Mouse (Mus musculus): ENCODE results near the gene Ggn. TPM values are rescaled to one million over a fixed set of nuclear protein-coding genes. Genes with fewer than 3 reads are reported as not detected.
A peak's percentile ranks its signal among the peaks of the same experiment; 100 is the strongest.
"Not testable (repeated sequence)": the region's sequence is repeated elsewhere in the genome, so short reads cannot be mapped to it uniquely, and the experiment has no call there.

Gene Ggn
- polyA plus RNA-seq, 1 experiment from 2014 or later = 0.58 TPM

DNA sequence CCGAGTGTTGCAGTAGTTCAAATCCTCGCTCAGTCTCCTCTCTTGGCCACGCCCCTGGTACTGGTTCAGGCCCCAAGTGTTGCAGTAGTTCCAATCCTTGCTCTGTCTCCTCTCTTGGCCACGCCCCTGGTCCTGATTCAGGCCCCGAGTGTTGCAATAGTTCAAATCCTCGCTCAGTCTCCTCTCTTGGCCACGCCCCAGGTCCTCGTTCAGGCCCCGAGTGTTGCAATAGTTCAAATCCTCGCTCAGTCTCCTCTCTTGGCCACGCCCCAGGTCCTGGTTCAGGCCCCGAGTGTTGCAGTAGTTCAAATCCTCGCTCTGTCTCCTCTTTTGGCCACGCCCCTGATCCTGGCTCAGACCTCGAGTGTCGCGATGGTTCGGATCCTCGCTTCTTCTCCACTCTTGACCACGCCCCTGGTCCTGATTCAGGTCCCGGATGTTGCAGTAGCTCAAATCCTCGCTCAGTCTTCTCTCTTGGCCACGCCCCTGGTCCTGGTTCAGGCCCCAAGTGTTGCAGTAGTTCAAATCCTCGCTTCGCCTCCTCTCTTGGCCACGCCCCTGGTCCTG, 42.3 kb downstream of the Ggn start:
- no peak for DNase-seq (ENCODE audit: low spot score)
- ATAC-seq (replicated peaks; ENCODE audit: low FRiP score, low TSS enrichment, low read depth) = no peak
- H3K9ac ChIP-seq (ENCODE audit: low read length) = no peak overlapping the region
- no peaks in the 10 kb centered on the region for H3K36me3 ChIP-seq (ENCODE audit: control insufficient read depth, insufficient read depth, low read length)
- peak overlapping the region; percentile 44 for H3K4me2 ChIP-seq (ENCODE audit: low read length)
- WGBS = 17% methylated on average over 26 of the region's 26 CpGs
- no peaks in the 10 kb centered on the region for H3K4me1 ChIP-seq (replicated peaks; ENCODE audit: control insufficient read depth, insufficient read depth, low read length)
- H3K9me3 ChIP-seq (ENCODE audit: control insufficient read depth, low read length) = no peaks in the 10 kb centered on the region; the same call in 1 of the 2 replicates
- no peaks in the 10 kb centered on the region; the same call in 1 of the 2 replicates for H3K27me3 ChIP-seq (replicated peaks; ENCODE audit: control insufficient read depth, insufficient read depth, low read length)
- H3K4me3 ChIP-seq (ENCODE audit: low read depth, low read length) = 0 out of 2 replicates have a peak overlapping the region, but pooled peaks have one; percentile 30
- H3K27ac ChIP-seq (ENCODE audit: low read depth) = no peak overlapping the region; the same call in 1 of the 2 replicates

DNA sequence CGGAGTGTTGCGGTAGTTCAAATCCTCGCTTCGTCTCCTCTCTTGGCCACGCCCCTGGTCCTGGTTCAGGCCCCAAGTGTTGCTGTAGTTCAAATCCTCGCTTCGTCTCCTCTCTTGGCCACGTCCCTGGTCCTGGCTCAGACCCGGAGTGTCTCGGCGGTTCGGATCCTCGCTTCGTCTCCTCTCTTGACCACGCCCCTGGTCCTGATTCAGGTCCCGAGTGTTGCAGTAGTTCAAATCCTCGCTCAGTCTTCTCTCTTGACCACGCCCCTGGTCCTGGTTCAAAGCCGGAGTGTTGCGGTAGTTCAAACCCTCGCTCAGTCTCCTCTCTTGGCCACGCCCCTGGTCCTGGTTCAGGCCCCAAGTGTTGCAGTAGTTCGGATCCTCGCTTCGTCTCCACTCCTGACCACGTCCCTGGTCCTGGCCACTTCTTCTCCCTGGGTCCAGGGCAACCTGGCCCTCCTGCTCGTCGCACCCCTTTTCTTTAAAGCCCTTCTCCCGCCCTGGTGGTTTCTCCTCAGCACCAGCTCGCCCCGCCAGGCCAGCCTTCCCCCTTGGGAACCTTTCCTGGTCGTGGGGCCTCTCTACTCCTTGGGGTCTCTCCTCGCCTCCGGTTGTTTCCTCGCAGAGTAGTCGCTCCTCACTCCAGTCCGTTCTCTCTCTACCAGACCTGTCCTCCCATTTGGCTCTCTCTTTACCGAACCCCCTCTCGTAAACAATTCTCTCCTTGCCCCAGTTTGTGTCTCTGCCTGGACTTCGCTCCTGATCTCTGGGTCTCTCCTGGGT, 43.0 kb downstream of the Ggn start:
- ATAC-seq (replicated peaks; ENCODE audit: low FRiP score, low TSS enrichment, low read depth); H3K27me3 ChIP-seq (replicated peaks; ENCODE audit: control insufficient read depth, insufficient read depth, low read length); H3K4me1 ChIP-seq (replicated peaks; ENCODE audit: control insufficient read depth, insufficient read depth, low read length); H3K4me3 ChIP-seq (ENCODE audit: low read depth, low read length); H3K9ac ChIP-seq (ENCODE audit: low read length); H3K9me3 ChIP-seq (ENCODE audit: control insufficient read depth, low read length); DNase-seq (ENCODE audit: low spot score); H3K27ac ChIP-seq (ENCODE audit: low read depth); H3K36me3 ChIP-seq (ENCODE audit: control insufficient read depth, insufficient read depth, low read length): not testable (repeated sequence)
- WGBS = 21% methylated on average over 40 of the region's 40 CpGs
- peak overlapping the region; percentile 30 for H3K4me2 ChIP-seq (ENCODE audit: low read length)

DNA sequence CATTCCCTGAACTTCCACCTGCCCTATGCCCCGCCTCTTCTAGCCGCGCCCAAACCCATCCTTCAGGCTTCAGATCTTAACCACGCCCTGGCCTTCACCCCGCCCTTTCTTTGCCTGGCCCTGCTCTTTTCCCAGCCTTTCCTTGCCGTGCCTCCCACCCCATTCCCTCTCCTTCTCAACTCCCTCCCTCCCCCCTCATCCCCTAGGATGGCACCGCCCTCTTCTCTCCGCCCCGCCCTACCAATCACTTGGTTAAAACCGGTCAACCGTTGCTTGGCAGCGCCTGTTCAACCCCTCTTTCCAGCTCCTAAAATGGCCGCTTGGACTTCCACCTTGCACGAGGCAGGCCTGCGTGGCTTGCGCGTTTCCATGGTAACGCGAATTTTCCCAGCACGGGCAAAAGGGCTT, 43.7 kb downstream of the Ggn start, which contains the start of gene Catsperg1:
TSS of gene Catsperg1 (minus strand) at position 361 of the 408 bp plus-strand sequence.
- H3K4me1 ChIP-seq (replicated peaks; ENCODE audit: control insufficient read depth, insufficient read depth, low read length) = no peaks in the 10 kb centered on the region
- 4% methylated on average over 20 of the region's 20 CpGs for WGBS
- DNase-seq (ENCODE audit: low spot score) = peak; percentile 68
- no peak within 1 kb of the TSS for H3K4me3 ChIP-seq (ENCODE audit: low read depth, low read length)
- no peak within 1 kb of the TSS for H3K9ac ChIP-seq (ENCODE audit: low read length)
- 0 out of 2 replicates have a peak, but pooled peaks have one; percentile 37 for ATAC-seq (replicated peaks; ENCODE audit: low FRiP score, low TSS enrichment, low read depth)
- H3K9me3 ChIP-seq (ENCODE audit: control insufficient read depth, low read length) = no peaks in the 10 kb centered on the region; the same call in 1 of the 2 replicates
- no peaks in the 10 kb centered on the region for H3K36me3 ChIP-seq (ENCODE audit: control insufficient read depth, insufficient read depth, low read length)
- no peak within 1 kb of the TSS for H3K27ac ChIP-seq (ENCODE audit: low read depth)
- H3K4me2 ChIP-seq (ENCODE audit: low read length) = peak within 1 kb of the TSS; percentile 30
- no peaks in the 10 kb centered on the region; the same call in 1 of the 2 replicates for H3K27me3 ChIP-seq (replicated peaks; ENCODE audit: control insufficient read depth, insufficient read depth, low read length)

DNA sequence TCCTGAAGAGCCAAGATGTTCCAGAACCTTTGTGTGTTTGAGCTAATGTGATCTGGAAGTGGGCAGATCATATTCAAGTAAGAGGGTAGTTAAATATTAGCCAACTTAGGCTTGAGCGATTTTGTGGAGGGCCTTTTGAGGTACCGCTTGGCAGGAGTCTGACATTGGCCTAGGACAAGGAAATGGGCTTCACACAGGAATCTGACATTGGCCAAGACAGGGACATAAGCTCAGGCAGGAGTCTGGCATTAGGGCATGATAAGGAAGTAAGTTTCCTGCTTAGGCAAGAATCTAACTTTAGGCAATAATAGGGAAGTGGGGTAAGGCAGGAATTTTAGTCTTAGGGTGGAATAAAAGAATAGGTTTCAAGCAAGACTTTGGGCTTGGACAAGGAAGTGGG, 44.2 kb downstream of the Ggn start:
- DNase-seq (ENCODE audit: low spot score) = no peak
- H3K27ac ChIP-seq (ENCODE audit: low read depth) = no peak overlapping the region
- H3K9me3 ChIP-seq (ENCODE audit: control insufficient read depth, low read length) = peaks cover 2% of the 10 kb centered on the region; the same call in 1 of the 2 replicates
- H3K4me3 ChIP-seq (ENCODE audit: low read depth, low read length) = no peak overlapping the region
- no peaks in the 10 kb centered on the region; the same call in 1 of the 2 replicates for H3K27me3 ChIP-seq (replicated peaks; ENCODE audit: control insufficient read depth, insufficient read depth, low read length)
- no peak overlapping the region for H3K9ac ChIP-seq (ENCODE audit: low read length)
- 62% methylated on average over 2 of the region's 2 CpGs for WGBS
- no peaks in the 10 kb centered on the region for H3K4me1 ChIP-seq (replicated peaks; ENCODE audit: control insufficient read depth, insufficient read depth, low read length)
- no peak for ATAC-seq (replicated peaks; ENCODE audit: low FRiP score, low TSS enrichment, low read depth)
- H3K4me2 ChIP-seq (ENCODE audit: low read length) = no peak overlapping the region
- no peaks in the 10 kb centered on the region for H3K36me3 ChIP-seq (ENCODE audit: control insufficient read depth, insufficient read depth, low read length)

DNA sequence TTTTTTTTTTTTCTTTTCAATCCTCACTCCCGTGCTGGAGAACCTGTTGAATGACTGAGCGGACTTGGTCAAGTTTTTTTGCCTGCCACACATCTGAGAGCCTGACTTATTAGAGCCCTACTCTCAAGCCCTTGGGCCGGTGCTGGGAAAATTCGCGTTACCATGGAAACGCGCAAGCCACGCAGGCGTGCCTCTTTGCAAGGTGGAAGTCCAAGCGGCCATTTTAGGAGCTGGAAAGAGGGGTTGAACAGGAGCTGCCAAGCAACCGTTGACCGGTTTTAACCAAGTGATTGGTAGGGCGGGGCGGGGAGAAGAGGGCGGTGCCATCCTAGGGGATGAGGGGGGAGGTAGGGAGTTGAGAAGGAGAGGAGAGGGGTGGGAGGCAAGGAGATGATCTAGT, 44.8 kb downstream of the Ggn start:
- no peaks in the 10 kb centered on the region for H3K4me1 ChIP-seq (replicated peaks; ENCODE audit: control insufficient read depth, insufficient read depth, low read length)
- 46% methylated on average over 15 of the region's 15 CpGs for WGBS
- H3K9me3 ChIP-seq (ENCODE audit: control insufficient read depth, low read length) = peaks cover 4% of the 10 kb centered on the region; the same call in 1 of the 2 replicates
- no peak overlapping the region for H3K4me3 ChIP-seq (ENCODE audit: low read depth, low read length)
- H3K9ac ChIP-seq (ENCODE audit: low read length) = no peak overlapping the region
- no peak overlapping the region for H3K4me2 ChIP-seq (ENCODE audit: low read length)
- no peaks in the 10 kb centered on the region for H3K36me3 ChIP-seq (ENCODE audit: control insufficient read depth, insufficient read depth, low read length)
- no peak overlapping the region for H3K27ac ChIP-seq (ENCODE audit: low read depth)
- DNase-seq (ENCODE audit: low spot score) = no peak
- ATAC-seq (replicated peaks; ENCODE audit: low FRiP score, low TSS enrichment, low read depth) = no peak
- no peaks in the 10 kb centered on the region; the same call in 1 of the 2 replicates for H3K27me3 ChIP-seq (replicated peaks; ENCODE audit: control insufficient read depth, insufficient read depth, low read length)

Other genes starting within 250 kb of the Ggn start
- 298 and 300 TPM in 2 replicates for gene Actn4, start 207.9 kb upstream of the Ggn start, polyA plus RNA-seq (2014; fragmentation: Nextera tagmentation; extraction: Ambion mirVana)
- 444 and 452 TPM in 2 replicates for gene Eif3k, start 188.3 kb upstream of the Ggn start, polyA plus RNA-seq (2014; fragmentation: Nextera tagmentation; extraction: Ambion mirVana)
- gene Map4k1, start 188.2 kb upstream of the Ggn start, polyA plus RNA-seq (2014; fragmentation: Nextera tagmentation; extraction: Ambion mirVana) = 10.0 and 11.6 TPM in 2 replicates
- 0.70 and 0.80 TPM in 2 replicates for gene Ryr1, start 45.0 kb upstream of the Ggn start, polyA plus RNA-seq (2014; fragmentation: Nextera tagmentation; extraction: Ambion mirVana)
- gene Rasgrp4, start 35.4 kb upstream of the Ggn start, polyA plus RNA-seq (2014; fragmentation: Nextera tagmentation; extraction: Ambion mirVana) = 0.54 and 0.96 TPM in 2 replicates
- 25.9 and 26.1 TPM in 2 replicates for gene Fam98c, start 14.0 kb upstream of the Ggn start, polyA plus RNA-seq (2014; fragmentation: Nextera tagmentation; extraction: Ambion mirVana)
- gene Spred3, start 201 bp downstream of the Ggn start, polyA plus RNA-seq (2014; fragmentation: Nextera tagmentation; extraction: Ambion mirVana) = 3.8 and 4.7 TPM in 2 replicates
- gene Psmd8, start 10.5 kb downstream of the Ggn start, polyA plus RNA-seq (2014; fragmentation: Nextera tagmentation; extraction: Ambion mirVana) = 277 and 280 TPM in 2 replicates
- gene Catsperg1, start 43.8 kb downstream of the Ggn start, polyA plus RNA-seq (2014; fragmentation: Nextera tagmentation; extraction: Ambion mirVana) = 0.78 and 1.5 TPM in 2 replicates
- gene Kcnk6, start 62.3 kb downstream of the Ggn start, polyA plus RNA-seq (2014; fragmentation: Nextera tagmentation; extraction: Ambion mirVana) = 0.65 and 0.86 TPM in 2 replicates
- 94.3 and 97.3 TPM in 2 replicates for gene Yif1b, start 68.1 kb downstream of the Ggn start, polyA plus RNA-seq (2014; fragmentation: Nextera tagmentation; extraction: Ambion mirVana)
- 76.9 and 111 TPM in 2 replicates for gene 2200002D01Rik, start 78.3 kb downstream of the Ggn start, polyA plus RNA-seq (2014; fragmentation: Nextera tagmentation; extraction: Ambion mirVana)
- gene Spint2, start 111.7 kb downstream of the Ggn start, polyA plus RNA-seq (2014; fragmentation: Nextera tagmentation; extraction: Ambion mirVana) = 470 and 522 TPM in 2 replicates
- 59.7 and 66.5 TPM in 2 replicates for gene Ppp1r14a, start 119.1 kb downstream of the Ggn start, polyA plus RNA-seq (2014; fragmentation: Nextera tagmentation; extraction: Ambion mirVana)
- 7.4 and 8.8 TPM in 2 replicates for gene Dpf1, start 133.7 kb downstream of the Ggn start, polyA plus RNA-seq (2014; fragmentation: Nextera tagmentation; extraction: Ambion mirVana)